Mouse (Mus musculus): ENCODE measurements at regions not wholly inside any gene's neighbourhood (a gene's known extent, or its start where the extent isn't known, plus 50 kb on each side); places are given as distances from the start of the nearest gene placed in this dataset.

DNA sequence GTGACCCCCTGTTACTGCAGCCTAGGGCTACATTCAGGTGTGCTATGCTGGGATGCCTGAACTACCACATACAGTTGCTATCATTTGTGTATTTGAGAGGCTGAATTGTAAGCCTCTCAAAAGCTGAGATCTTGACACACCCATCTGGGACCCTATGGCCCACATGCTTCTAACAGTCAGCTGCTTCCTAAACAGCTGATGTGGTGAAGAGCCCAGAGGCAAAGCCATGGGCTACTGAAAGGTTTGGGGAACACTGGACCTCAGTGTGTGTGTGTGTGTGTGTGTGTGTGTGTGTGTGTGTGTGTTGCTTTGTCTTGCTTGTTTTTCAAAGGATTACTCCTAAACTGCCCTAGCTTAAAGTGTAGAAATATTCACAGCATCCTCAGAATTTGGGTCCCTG is 75.0 kb downstream of the Lbh start:
- no peak overlapping the region for H3K4me3 ChIP-seq (ENCODE audit: control insufficient read depth, insufficient read depth, low read length)
- H3K27ac ChIP-seq (ENCODE audit: control insufficient read depth, insufficient read depth, low read length), result no peak overlapping the region
- no peak for DNase-seq
- H3K36me3 ChIP-seq (ENCODE audit: control insufficient read depth, insufficient read depth, low read length), result no peaks in the 10 kb centered on the region
- no peaks in the 10 kb centered on the region for H3K27me3 ChIP-seq (ENCODE audit: control insufficient read depth, insufficient read depth, low read length)
- TF ChIP-seq POLR2A (IDR thresholded peaks at IDR 0.05; ENCODE audit: control insufficient read depth, extremely low read depth, insufficient read depth, low read length, poor library complexity), result no peak
- peaks cover 26% of the 10 kb centered on the region for H3K4me1 ChIP-seq (replicated peaks; ENCODE audit: control insufficient read depth, insufficient read depth, low read length)

DNA sequence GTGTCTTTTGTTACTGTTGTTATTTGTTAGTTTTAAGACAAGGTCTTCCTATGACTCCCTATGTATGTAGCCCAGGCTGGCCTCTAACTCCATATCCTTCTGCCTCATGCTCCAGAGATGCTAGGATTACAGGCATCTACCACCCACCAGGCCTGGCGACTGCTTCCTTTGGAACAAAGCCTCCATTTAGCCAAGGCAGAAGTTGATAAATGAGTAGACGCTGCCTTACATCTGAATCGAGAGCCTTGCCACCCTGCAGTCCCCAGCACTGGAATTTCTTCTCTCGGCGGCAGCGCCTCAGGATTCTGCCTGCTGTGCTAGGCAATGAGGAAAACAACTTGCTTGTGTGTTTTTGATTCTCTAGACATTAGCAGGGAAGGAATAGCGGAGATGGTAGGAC is 75.5 kb downstream of the Lbh start:
- Histone ChIP-seq H3K4me3 (ENCODE audit: control insufficient read depth, insufficient read depth, low read length) (no peak overlapping the region), H3K4me1 (replicated peaks; ENCODE audit: control insufficient read depth, insufficient read depth, low read length) (peaks cover 26% of the 10 kb centered on the region), H3K36me3 (ENCODE audit: control insufficient read depth, insufficient read depth, low read length) (no peaks in the 10 kb centered on the region), H3K27ac (ENCODE audit: control insufficient read depth, insufficient read depth, low read length) (no peak overlapping the region), H3K27me3 (ENCODE audit: control insufficient read depth, insufficient read depth, low read length) (no peaks in the 10 kb centered on the region)
- 98% methylated on average over 7 of the region's 7 CpGs for WGBS
- no peak for DNase-seq
- TF ChIP-seq POLR2A (IDR thresholded peaks at IDR 0.05; ENCODE audit: control insufficient read depth, extremely low read depth, insufficient read depth, low read length, poor library complexity) (no peak), CTCF (IDR thresholded peaks at IDR 0.05; ENCODE audit: borderline replicate concordance, control insufficient read depth, extremely low read depth, insufficient read depth, low read length, poor library complexity) (no peak)

DNA sequence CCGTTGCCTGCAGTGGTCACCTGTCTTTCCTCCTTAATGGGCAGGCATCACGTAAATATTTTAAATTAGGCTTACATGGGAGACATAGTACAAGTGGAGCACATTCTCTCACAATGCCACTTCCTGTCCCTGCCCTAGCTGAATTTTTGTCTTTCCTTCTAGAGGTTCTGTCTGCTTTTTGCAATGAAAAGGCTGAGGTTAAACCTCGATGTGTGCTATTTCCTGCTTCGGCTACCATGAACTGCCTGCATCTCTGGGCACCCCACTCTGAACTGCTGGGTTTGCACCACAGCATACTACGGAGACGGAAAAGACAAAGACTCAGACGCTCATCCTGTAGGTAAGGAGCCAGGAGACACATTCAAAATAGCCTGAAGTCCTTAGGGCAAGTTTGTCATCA is 78.4 kb downstream of the Lbh start:
- no peak for TF ChIP-seq CTCF (IDR thresholded peaks at IDR 0.05; ENCODE audit: borderline replicate concordance, control insufficient read depth, extremely low read depth, insufficient read depth, low read length, poor library complexity)
- TF ChIP-seq POLR2A (IDR thresholded peaks at IDR 0.05; ENCODE audit: control insufficient read depth, extremely low read depth, insufficient read depth, low read length, poor library complexity), result no peak
- Histone ChIP-seq H3K27me3 (ENCODE audit: control insufficient read depth, insufficient read depth, low read length) (no peaks in the 10 kb centered on the region), H3K36me3 (ENCODE audit: control insufficient read depth, insufficient read depth, low read length) (no peaks in the 10 kb centered on the region), H3K27ac (ENCODE audit: control insufficient read depth, insufficient read depth, low read length) (peak overlapping the region; percentile 95), H3K4me1 (replicated peaks; ENCODE audit: control insufficient read depth, insufficient read depth, low read length) (peaks cover 26% of the 10 kb centered on the region), H3K4me3 (ENCODE audit: control insufficient read depth, insufficient read depth, low read length) (no peak overlapping the region)
- WGBS, result 2% methylated on average over 7 of the region's 7 CpGs
- peak; percentile 58 for DNase-seq

DNA sequence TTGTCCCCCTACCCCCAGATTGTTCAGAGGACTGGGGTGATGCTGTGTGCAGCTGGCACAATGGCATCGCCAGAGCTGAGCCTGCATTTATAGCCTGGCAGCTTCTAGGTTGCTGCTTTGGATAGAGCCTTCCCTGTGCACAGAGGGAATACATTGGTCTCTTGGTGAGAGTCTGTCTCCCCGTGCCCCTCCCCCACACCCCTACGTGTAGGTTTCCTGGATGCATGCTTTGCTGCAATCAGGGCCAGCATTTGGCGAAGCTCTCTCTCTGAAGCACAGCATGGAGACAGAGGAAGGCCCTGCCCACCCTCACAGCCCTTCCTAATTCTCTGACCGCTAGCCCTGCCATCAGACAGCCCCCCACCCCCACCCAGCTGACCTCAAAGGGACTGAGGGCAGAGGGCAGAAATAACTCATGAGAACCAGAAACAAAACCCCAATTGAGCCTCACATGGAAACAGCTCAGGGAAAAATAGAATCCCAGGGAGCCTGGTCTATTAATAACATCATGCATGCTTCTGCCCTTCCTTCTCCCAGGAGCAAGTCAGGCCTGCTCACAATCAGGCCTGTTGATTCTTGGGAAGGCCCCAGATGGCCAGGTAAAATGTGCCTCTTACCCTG is 79.3 kb downstream of the Lbh start:
- H3K4me3 ChIP-seq (ENCODE audit: control insufficient read depth, insufficient read depth, low read length), result no peak overlapping the region
- H3K36me3 ChIP-seq (ENCODE audit: control insufficient read depth, insufficient read depth, low read length), result no peaks in the 10 kb centered on the region
- DNase-seq, result peak; percentile 17
- WGBS, result 44% methylated on average over 5 of the region's 5 CpGs
- no peaks in the 10 kb centered on the region for H3K27me3 ChIP-seq (ENCODE audit: control insufficient read depth, insufficient read depth, low read length)
- H3K27ac ChIP-seq (ENCODE audit: control insufficient read depth, insufficient read depth, low read length), result peak overlapping the region; percentile 95
- TF ChIP-seq POLR2A (IDR thresholded peaks at IDR 0.05; ENCODE audit: control insufficient read depth, extremely low read depth, insufficient read depth, low read length, poor library complexity) (no peak), CTCF (IDR thresholded peaks at IDR 0.05; ENCODE audit: borderline replicate concordance, control insufficient read depth, extremely low read depth, insufficient read depth, low read length, poor library complexity) (no peak)
- H3K4me1 ChIP-seq (replicated peaks; ENCODE audit: control insufficient read depth, insufficient read depth, low read length), result peaks cover 26% of the 10 kb centered on the region

DNA sequence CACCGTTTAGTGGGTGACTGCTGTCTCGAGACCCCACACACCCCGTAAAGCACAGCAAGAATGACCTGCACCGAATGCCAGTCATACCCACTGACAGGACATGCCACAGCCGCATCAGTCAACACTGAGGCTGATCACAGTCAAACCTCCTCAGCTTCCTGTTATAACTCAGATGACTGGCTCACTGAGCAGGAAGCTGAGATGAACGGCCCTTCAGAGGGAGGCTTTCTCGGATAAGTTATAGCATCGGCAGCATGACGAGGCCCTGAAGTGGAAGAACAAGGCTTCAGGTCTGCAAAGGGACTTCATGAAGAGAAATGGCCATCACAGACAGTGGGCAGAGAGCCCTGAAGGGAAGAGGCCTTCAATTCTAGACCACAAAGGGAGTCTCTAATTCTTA is 87.0 kb downstream of the Lbh start:
- peak; percentile 35 for DNase-seq
- Histone ChIP-seq H3K27ac (ENCODE audit: control insufficient read depth, insufficient read depth, low read length) (peak overlapping the region; percentile 9; the same call in 1 of the 2 replicates), H3K36me3 (ENCODE audit: control insufficient read depth, insufficient read depth, low read length) (no peaks in the 10 kb centered on the region), H3K4me1 (replicated peaks; ENCODE audit: control insufficient read depth, insufficient read depth, low read length) (peaks cover 29% of the 10 kb centered on the region), H3K27me3 (ENCODE audit: control insufficient read depth, insufficient read depth, low read length) (no peaks in the 10 kb centered on the region), H3K4me3 (ENCODE audit: control insufficient read depth, insufficient read depth, low read length) (no peak overlapping the region)
- TF ChIP-seq CTCF (IDR thresholded peaks at IDR 0.05; ENCODE audit: borderline replicate concordance, control insufficient read depth, extremely low read depth, insufficient read depth, low read length, poor library complexity) (no peak), POLR2A (IDR thresholded peaks at IDR 0.05; ENCODE audit: control insufficient read depth, extremely low read depth, insufficient read depth, low read length, poor library complexity) (0 out of 2 replicates have a peak, but pooled peaks have one; percentile 23)
- WGBS, result 16% methylated on average over 9 of the region's 9 CpGs

DNA sequence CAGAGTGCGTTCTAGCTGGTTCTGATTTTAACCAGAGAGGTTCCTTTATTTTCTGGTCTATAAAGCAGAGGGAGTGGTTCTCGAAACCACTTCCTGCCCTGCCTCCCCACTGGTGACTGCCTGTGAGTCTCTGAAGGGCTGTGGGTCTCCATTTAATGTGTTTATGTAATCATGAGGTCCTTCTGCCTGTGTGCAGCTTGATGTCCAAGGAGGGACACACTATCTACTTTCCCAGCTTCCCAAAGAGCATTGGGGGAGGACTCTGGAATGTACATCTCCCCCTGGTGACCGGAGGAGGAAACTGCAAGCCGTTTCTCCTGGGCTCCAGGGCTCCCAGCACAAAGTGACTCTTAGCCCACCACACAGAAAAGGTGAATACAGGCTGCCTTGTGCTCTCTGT is 90.8 kb downstream of the Lbh start:
- no peak for TF ChIP-seq POLR2A (IDR thresholded peaks at IDR 0.05; ENCODE audit: control insufficient read depth, extremely low read depth, insufficient read depth, low read length, poor library complexity)
- peak; percentile 66; the same call in 1 of the 2 replicates for TF ChIP-seq CTCF (IDR thresholded peaks at IDR 0.05; ENCODE audit: borderline replicate concordance, control insufficient read depth, extremely low read depth, insufficient read depth, low read length, poor library complexity)
- H3K27me3 ChIP-seq (ENCODE audit: control insufficient read depth, insufficient read depth, low read length), result no peaks in the 10 kb centered on the region
- no peak overlapping the region for H3K4me3 ChIP-seq (ENCODE audit: control insufficient read depth, insufficient read depth, low read length)
- 10% methylated on average over 4 of the region's 4 CpGs for WGBS
- no peaks in the 10 kb centered on the region for H3K36me3 ChIP-seq (ENCODE audit: control insufficient read depth, insufficient read depth, low read length)
- DNase-seq, result peak; percentile 54
- H3K4me1 ChIP-seq (replicated peaks; ENCODE audit: control insufficient read depth, insufficient read depth, low read length), result peaks cover 33% of the 10 kb centered on the region
- H3K27ac ChIP-seq (ENCODE audit: control insufficient read depth, insufficient read depth, low read length), result peak overlapping the region; percentile 47

DNA sequence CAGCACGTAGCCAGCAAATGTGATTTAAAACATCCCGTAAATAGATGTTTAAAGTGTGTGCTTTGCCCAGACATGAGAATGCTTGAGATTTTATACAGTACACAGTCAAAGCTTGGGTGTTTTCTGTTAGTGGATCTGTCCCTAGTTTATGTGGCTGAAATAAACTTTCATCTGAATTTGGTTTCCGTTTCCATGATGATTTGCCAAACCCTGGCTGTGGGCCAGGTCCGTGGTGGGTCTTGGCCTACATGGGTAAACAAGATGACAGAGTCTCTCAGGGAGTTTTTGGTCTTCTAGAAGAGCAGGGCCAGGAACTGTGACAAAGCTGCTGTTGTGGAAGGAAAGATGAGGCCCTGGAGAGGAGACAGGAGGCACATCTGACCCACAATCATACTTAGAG is 91.9 kb downstream of the Lbh start:
- peak; percentile 26 for DNase-seq
- peaks cover 32% of the 10 kb centered on the region for H3K4me1 ChIP-seq (replicated peaks; ENCODE audit: control insufficient read depth, insufficient read depth, low read length)
- TF ChIP-seq CTCF (IDR thresholded peaks at IDR 0.05; ENCODE audit: borderline replicate concordance, control insufficient read depth, extremely low read depth, insufficient read depth, low read length, poor library complexity) (no peak), POLR2A (IDR thresholded peaks at IDR 0.05; ENCODE audit: control insufficient read depth, extremely low read depth, insufficient read depth, low read length, poor library complexity) (no peak)
- no peak overlapping the region for H3K4me3 ChIP-seq (ENCODE audit: control insufficient read depth, insufficient read depth, low read length)
- no peaks in the 10 kb centered on the region for H3K36me3 ChIP-seq (ENCODE audit: control insufficient read depth, insufficient read depth, low read length)
- peak overlapping the region; percentile 40; the same call in 1 of the 2 replicates for H3K27ac ChIP-seq (ENCODE audit: control insufficient read depth, insufficient read depth, low read length)
- 46% methylated on average over 4 of the region's 4 CpGs for WGBS
- H3K27me3 ChIP-seq (ENCODE audit: control insufficient read depth, insufficient read depth, low read length), result no peaks in the 10 kb centered on the region
